Mouse (Mus musculus): Measurements from ENCODE around the gene Ercc8. TPM values are rescaled to one million over a fixed set of nuclear protein-coding genes. Genes with fewer than 3 reads are reported as not detected.

Ercc8 gene
- 32.0 and 33.6 TPM in 2 replicates for polyA plus RNA-seq (2015; fragmentation: Nextera tagmentation; extraction: Ambion mirVana)

DNA sequence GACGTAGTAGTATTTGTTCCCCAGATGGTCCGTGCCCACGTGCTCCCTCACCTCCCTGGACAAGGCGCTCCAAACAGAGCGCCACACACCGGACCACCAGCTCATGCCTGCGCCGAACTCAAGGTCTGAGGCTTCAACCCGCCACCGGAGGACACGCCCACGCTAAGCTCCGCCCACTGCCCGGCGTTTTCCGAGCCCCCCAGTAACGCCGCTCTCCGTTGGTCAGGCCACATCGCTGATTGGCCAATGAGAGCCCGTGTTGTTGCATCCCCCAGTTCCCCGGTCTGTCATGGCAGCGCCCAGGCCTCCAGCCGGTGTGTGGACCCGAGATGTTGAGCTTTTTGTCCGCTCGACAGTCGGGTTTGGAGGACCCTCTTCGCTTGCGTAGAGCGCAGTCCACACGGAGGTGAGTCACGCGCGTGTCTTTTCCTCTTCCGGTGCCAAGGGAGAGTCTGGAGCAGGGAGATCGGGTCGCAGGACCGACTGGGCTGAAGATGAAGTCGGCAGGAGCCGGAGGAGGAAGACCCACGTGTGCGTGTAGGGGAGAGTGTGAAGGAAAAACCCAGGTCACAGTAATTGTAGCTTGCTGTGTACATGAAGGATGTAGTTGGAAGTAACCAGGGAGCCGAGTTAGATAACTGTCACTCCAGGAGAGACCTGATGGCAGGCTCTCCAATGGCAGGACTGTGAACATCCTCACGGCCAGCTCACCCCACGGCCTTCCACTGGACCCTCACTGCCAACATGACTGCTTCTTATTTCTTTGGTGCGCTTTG lies at the start of gene Ercc8, which contains the start of gene Ndufaf2:
Ercc8 (plus strand) TSS at position 267 of the 776 bp plus-strand sequence.
Ndufaf2 (minus strand) TSS at position 159 of the 776 bp plus-strand sequence.
- Histone ChIP-seq H3K9ac (ENCODE audit: low read depth, low read length) (peak within 1 kb of the TSS; percentile 79), H3K4me2 (ENCODE audit: low read length) (peak within 1 kb of the TSS; percentile 86), H3K36me3 (ENCODE audit: control insufficient read depth, insufficient read depth, low read length) (0 out of 2 replicates have a peak, but pooled peaks cover 4% of the 10 kb centered on the region), H3K4me3 (ENCODE audit: low read depth, low read length) (peak within 1 kb of the TSS; percentile 85), H3K27me3 (ENCODE audit: control insufficient read depth, insufficient read depth, low read depth, low read length) (no peaks in the 10 kb centered on the region), H3K4me1 (ENCODE audit: control insufficient read depth, insufficient read depth, low read length) (peaks cover 15% of the 10 kb centered on the region), H3K27ac (ENCODE audit: low read length) (peak within 1 kb of the TSS; percentile 62; the same call in 1 of the 2 replicates), H3K9me3 (replicated peaks; ENCODE audit: control insufficient read depth, low read length, poor library complexity, severe bottlenecking) (no peaks in the 10 kb centered on the region)
- under 1% methylated on average over 47 of the region's 47 CpGs for WGBS
- ATAC-seq = peak; percentile 98

DNA sequence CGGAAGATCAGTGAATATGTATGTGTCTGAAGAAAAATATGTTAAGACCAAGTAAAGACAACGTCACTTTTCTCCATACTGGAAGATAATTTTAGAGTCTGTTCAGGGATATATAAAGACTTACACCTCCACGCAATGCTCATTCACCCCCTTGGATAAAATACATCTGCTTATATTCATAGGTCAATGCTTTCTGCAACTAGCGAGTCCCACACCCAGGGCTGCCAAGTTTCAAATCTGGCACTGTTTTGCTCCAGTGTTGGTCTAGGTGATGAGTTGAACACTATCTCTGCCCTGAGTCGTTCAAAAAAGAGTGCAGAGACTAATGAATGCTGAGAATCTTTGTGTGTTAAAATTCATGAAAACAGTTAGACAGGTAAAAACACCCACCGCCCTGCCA lies 47.6 kb upstream of the Ercc8 start:
- Histone ChIP-seq H3K4me1 (ENCODE audit: control insufficient read depth, insufficient read depth, low read length) (0 out of 2 replicates have a peak, but pooled peaks cover 2% of the 10 kb centered on the region), H3K27ac (ENCODE audit: low read length) (no peak overlapping the region), H3K4me3 (ENCODE audit: low read depth, low read length) (no peak overlapping the region), H3K9ac (ENCODE audit: low read depth, low read length) (no peak overlapping the region), H3K9me3 (replicated peaks; ENCODE audit: control insufficient read depth, low read length, poor library complexity, severe bottlenecking) (no peaks in the 10 kb centered on the region), H3K27me3 (ENCODE audit: control insufficient read depth, insufficient read depth, low read depth, low read length) (no peaks in the 10 kb centered on the region), H3K36me3 (ENCODE audit: control insufficient read depth, insufficient read depth, low read length) (no peaks in the 10 kb centered on the region), H3K4me2 (ENCODE audit: low read length) (no peak overlapping the region)
- ATAC-seq = no peak
- 94% methylated on average over 6 of the region's 6 CpGs for WGBS

DNA sequence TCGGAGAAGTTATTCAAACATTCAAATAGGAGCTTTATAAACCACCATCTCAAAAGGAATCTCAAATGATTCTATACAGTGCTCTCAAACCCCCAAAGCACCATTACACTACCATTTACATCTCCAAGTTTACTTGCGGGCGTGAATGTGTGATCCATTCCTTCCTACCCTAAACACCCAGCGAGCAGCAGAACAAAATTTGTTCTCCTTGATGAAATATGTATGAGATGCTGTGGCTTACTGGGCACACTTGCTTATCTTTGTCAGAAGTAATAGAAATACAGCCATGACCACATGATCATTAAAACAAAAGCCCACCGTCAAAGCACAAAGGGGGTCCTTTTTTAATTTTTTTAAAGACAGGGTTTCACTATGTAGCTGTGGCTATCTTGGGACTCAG lies 45.0 kb upstream of the Ercc8 start:
- Histone ChIP-seq H3K9me3 (replicated peaks; ENCODE audit: control insufficient read depth, low read length, poor library complexity, severe bottlenecking) (no peaks in the 10 kb centered on the region), H3K4me3 (ENCODE audit: low read depth, low read length) (no peak overlapping the region), H3K4me1 (ENCODE audit: control insufficient read depth, insufficient read depth, low read length) (0 out of 2 replicates have a peak, but pooled peaks cover 2% of the 10 kb centered on the region), H3K27me3 (ENCODE audit: control insufficient read depth, insufficient read depth, low read depth, low read length) (no peaks in the 10 kb centered on the region), H3K27ac (ENCODE audit: low read length) (no peak overlapping the region), H3K9ac (ENCODE audit: low read depth, low read length) (no peak overlapping the region), H3K4me2 (ENCODE audit: low read length) (no peak overlapping the region), H3K36me3 (ENCODE audit: control insufficient read depth, insufficient read depth, low read length) (no peaks in the 10 kb centered on the region)
- no peak for ATAC-seq
- 77% methylated on average over 5 of the region's 5 CpGs for WGBS

DNA sequence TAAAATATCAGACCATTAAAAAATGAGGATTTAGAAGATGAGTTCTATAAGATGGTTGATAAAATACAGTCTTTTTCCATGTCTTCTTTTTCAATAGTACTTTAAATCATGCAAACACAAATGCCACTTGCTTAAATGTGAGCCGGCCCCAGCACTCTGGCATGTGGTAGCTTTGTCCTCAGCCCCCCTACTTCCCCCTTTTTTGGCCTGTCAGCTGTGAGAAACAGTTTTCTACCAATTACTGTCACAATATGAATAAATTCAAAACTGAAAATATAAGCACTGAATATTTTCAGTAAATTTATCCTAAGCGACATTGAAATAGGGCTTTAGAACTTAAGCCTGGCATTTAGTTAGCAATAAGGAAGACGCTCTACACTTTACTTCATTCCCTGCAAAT lies 44.3 kb upstream of the Ercc8 start:
- no peaks in the 10 kb centered on the region for H3K36me3 ChIP-seq (ENCODE audit: control insufficient read depth, insufficient read depth, low read length)
- ATAC-seq = no peak
- H3K9me3 ChIP-seq (replicated peaks; ENCODE audit: control insufficient read depth, low read length, poor library complexity, severe bottlenecking) = no peaks in the 10 kb centered on the region
- H3K4me1 ChIP-seq (ENCODE audit: control insufficient read depth, insufficient read depth, low read length) = 0 out of 2 replicates have a peak, but pooled peaks cover 2% of the 10 kb centered on the region
- H3K4me2 ChIP-seq (ENCODE audit: low read length) = no peak overlapping the region
- no peak overlapping the region for H3K9ac ChIP-seq (ENCODE audit: low read depth, low read length)
- 60% methylated on average over 3 of the region's 3 CpGs for WGBS
- no peak overlapping the region for H3K27ac ChIP-seq (ENCODE audit: low read length)
- no peak overlapping the region for H3K4me3 ChIP-seq (ENCODE audit: low read depth, low read length)
- no peaks in the 10 kb centered on the region for H3K27me3 ChIP-seq (ENCODE audit: control insufficient read depth, insufficient read depth, low read depth, low read length)

DNA sequence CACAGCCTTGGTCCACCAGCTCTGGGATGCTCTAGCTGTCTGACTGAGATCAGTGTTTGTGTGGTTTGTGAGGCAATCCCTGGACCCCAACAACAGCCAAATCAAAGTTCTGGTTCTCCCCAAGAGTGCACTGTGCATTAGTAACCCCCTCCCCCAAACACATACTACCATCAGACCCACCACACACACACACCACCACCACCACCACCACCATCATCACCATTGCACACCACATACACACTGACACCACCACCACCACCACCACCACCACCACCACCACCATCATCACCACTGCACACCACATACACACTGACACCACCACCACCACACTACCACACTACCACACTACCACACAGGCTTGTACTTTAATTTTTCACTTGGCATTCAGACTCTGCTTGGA lies 40.9 kb upstream of the Ercc8 start:
- Histone ChIP-seq H3K4me1 (ENCODE audit: control insufficient read depth, insufficient read depth, low read length) (peaks cover 3% of the 10 kb centered on the region), H3K9me3 (replicated peaks; ENCODE audit: control insufficient read depth, low read length, poor library complexity, severe bottlenecking) (no peaks in the 10 kb centered on the region), H3K36me3 (ENCODE audit: control insufficient read depth, insufficient read depth, low read length) (no peaks in the 10 kb centered on the region), H3K27ac (ENCODE audit: low read length) (no peak overlapping the region), H3K9ac (ENCODE audit: low read depth, low read length) (no peak overlapping the region), H3K4me2 (ENCODE audit: low read length) (no peak overlapping the region), H3K4me3 (ENCODE audit: low read depth, low read length) (no peak overlapping the region), H3K27me3 (ENCODE audit: control insufficient read depth, insufficient read depth, low read depth, low read length) (no peaks in the 10 kb centered on the region)
- ATAC-seq = no peak

DNA sequence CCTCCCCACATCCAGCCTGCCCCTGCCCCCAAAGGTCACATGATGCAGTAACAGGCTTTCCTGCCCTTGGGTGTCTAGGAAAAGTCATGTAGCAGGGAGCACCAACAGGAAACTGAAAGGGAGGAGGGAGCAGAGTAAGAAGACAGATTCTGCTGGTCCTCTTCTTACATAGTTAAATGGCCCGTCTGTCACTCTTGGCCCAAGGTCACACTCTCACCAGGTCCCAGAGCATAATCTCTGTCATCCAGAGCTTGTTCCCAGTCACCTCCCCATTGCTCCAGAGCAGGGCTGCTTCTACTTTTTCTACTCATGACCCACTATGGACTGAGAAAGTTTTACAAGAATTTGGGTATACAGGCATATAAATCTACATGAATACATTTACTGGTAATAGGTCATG lies 40.3 kb upstream of the Ercc8 start:
- Histone ChIP-seq H3K4me1 (ENCODE audit: control insufficient read depth, insufficient read depth, low read length) (peaks cover 8% of the 10 kb centered on the region), H3K27ac (ENCODE audit: low read length) (no peak overlapping the region), H3K9ac (ENCODE audit: low read depth, low read length) (no peak overlapping the region), H3K4me3 (ENCODE audit: low read depth, low read length) (no peak overlapping the region), H3K27me3 (ENCODE audit: control insufficient read depth, insufficient read depth, low read depth, low read length) (no peaks in the 10 kb centered on the region), H3K9me3 (replicated peaks; ENCODE audit: control insufficient read depth, low read length, poor library complexity, severe bottlenecking) (no peaks in the 10 kb centered on the region), H3K36me3 (ENCODE audit: control insufficient read depth, insufficient read depth, low read length) (no peaks in the 10 kb centered on the region), H3K4me2 (ENCODE audit: low read length) (no peak overlapping the region)
- no peak for ATAC-seq
- 63% methylated on average over 1 of the region's 1 CpGs for WGBS

DNA sequence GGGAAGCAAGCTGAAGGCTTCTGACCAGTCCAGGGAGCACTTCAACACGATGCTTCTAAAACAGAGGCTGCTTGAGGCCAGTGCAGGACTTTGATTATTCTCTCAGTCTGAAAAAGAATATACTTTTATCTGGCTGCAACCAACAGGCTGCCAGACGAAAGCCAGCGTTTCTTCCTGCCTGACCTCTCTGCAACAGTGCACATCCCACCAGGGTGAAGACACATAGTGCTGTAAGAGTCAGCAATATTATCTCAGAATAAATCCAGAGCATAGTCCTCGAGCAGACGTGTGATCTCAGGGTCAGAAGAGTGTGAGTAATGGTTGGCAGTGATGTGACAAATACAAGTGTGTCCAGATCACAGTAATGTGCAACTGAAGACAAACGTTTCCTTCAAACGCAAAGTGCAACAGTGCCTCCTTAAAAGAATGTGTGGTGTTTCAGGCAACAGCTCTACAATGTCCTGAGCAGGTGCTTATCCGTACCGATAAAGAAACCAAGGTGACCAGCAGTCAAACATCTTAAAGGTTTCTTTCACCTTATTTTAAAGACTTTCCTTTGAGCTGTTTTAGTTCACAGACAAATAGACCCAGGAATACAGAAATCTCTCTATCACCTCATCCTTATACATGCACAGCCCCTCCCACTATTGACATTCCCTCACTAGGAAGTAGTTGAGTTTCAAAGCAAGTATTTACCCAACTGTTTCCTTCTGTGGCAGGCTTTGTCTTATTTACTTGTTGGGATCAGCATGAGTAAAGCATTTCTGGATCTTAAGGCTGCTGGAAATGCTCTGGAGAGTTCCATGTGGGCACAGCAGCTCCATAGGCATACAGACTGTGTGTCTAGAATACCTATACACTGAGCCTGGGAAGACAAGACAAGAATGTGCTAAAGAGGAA lies 38.9 kb upstream of the Ercc8 start:
- WGBS = 82% methylated on average over 9 of the region's 9 CpGs
- Histone ChIP-seq H3K4me1 (ENCODE audit: control insufficient read depth, insufficient read depth, low read length) (peaks cover 10% of the 10 kb centered on the region), H3K36me3 (ENCODE audit: control insufficient read depth, insufficient read depth, low read length) (no peaks in the 10 kb centered on the region), H3K9me3 (replicated peaks; ENCODE audit: control insufficient read depth, low read length, poor library complexity, severe bottlenecking) (no peaks in the 10 kb centered on the region), H3K4me3 (ENCODE audit: low read depth, low read length) (no peak overlapping the region), H3K27ac (ENCODE audit: low read length) (no peak overlapping the region), H3K4me2 (ENCODE audit: low read length) (no peak overlapping the region), H3K9ac (ENCODE audit: low read depth, low read length) (no peak overlapping the region), H3K27me3 (ENCODE audit: control insufficient read depth, insufficient read depth, low read depth, low read length) (no peaks in the 10 kb centered on the region)
- ATAC-seq = no peak

DNA sequence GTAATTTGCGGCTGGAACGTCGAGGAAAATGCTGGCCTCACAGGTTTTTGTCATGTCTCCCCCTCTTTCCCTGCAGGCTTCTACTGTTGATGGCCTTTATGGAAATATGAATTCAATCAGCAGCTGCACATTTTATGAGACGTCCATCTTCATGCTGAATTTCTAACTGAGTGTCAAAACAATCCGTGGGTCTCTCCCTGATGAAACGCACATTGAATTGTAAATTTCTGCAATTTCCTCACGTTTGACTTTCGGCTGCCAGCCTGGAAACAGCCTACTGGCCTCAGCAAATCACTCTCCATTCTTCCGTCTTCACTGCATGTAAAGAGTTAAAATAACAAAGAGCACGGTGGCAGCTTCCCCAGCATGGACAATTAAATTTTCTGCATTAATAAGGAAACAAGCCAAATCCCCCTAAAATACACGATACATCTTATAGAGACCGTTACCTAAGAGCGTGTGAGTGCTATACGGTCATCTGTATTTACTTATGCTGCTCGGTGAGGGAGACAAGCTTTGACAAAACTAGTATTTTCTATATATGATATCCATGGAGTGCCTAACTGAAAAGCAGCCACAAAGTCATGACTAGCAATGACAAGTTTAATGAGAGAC lies 35.3 kb upstream of the Ercc8 start:
- H3K9ac ChIP-seq (ENCODE audit: low read depth, low read length) = peak overlapping the region; percentile 22; the same call in 1 of the 2 replicates
- 10% methylated on average over 15 of the region's 15 CpGs for WGBS
- ATAC-seq = peak; percentile 34

More for the DNA sequence above, 35.3 kb upstream of the Ercc8 start:
- Histone ChIP-seq H3K27ac (ENCODE audit: low read length) (peak overlapping the region; percentile 23), H3K9me3 (replicated peaks; ENCODE audit: control insufficient read depth, low read length, poor library complexity, severe bottlenecking) (no peaks in the 10 kb centered on the region), H3K27me3 (ENCODE audit: control insufficient read depth, insufficient read depth, low read depth, low read length) (no peaks in the 10 kb centered on the region), H3K4me2 (ENCODE audit: low read length) (peak overlapping the region; percentile 33), H3K4me3 (ENCODE audit: low read depth, low read length) (0 out of 2 replicates have a peak overlapping the region, but pooled peaks have one; percentile 1), H3K36me3 (ENCODE audit: control insufficient read depth, insufficient read depth, low read length) (no peaks in the 10 kb centered on the region), H3K4me1 (ENCODE audit: control insufficient read depth, insufficient read depth, low read length) (peaks cover 10% of the 10 kb centered on the region)
